Mouse (Mus musculus): Measurements from ENCODE around the gene Clgn. TPM values are rescaled to one million over a fixed set of nuclear protein-coding genes. Genes with fewer than 3 reads are reported as not detected.

Clgn gene
- polyA plus RNA-seq, 1 experiment from 2014 or later, result 0.08 TPM

- Histone ChIP-seq H3K4me1 (ENCODE audit: control insufficient read depth in 2 of 2, insufficient read depth in 2 of 2, low read length in 2 of 2) (no peaks in the 10 kb centered on the region), H3K4me2 (ENCODE audit: low read length) (no peak overlapping the region), H3K27ac (replicated peaks in 1 of 2; ENCODE audit: control insufficient read depth in 1 of 2, insufficient read depth in 1 of 2, low read depth in 2 of 2, low read length in 2 of 2) (no peak overlapping the region), H3K36me3 (ENCODE audit: control insufficient read depth, insufficient read depth, low read length) (no peaks in the 10 kb centered on the region), H3K9me3 (ENCODE audit: control insufficient read depth, low read length) (no peaks in the 10 kb centered on the region), H3K9ac (ENCODE audit: low read length) (no peak overlapping the region), H3K27me3 (ENCODE audit: control insufficient read depth, insufficient read depth, low read length) (no peaks in the 10 kb centered on the region), H3K4me3 (ENCODE audit: control insufficient read depth in 1 of 2, insufficient read depth in 1 of 2, low read depth in 1 of 2, low read length in 2 of 2) (no peak overlapping the region)
- 61% methylated on average over 4 of the region's 4 CpGs for WGBS
- no peak for ATAC-seq (ENCODE audit: insufficient number of reproducible peaks, insufficient read depth, low FRiP score, low read depth)
Measured at GRCm38 (mm10) chr8:83380141-83380540, 9.5 kb upstream of the Clgn start.

DNA sequence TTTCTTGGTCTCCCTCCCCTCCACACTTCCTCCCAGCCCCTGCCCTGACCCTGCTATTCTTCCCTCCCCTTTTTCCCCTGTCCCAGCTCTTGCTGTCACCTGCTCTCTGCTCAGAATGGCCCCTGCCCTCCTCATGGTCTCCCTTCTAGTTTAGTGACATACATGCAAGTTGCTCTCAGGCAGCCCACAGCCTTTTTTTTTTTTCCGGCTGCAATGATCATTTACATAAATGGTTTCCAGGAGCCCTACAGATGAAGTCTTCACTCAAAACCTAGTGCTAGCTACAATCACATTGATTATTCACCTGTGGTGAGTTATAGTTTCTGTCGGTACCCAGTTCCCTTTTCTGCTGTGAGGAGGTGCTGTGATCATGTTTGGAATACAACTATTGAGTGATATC, 8.7 kb upstream of the Clgn start:
- Histone ChIP-seq H3K27ac (replicated peaks in 1 of 2; ENCODE audit: control insufficient read depth in 1 of 2, insufficient read depth in 1 of 2, low read depth in 2 of 2, low read length in 2 of 2) (no peak overlapping the region), H3K4me2 (ENCODE audit: low read length) (no peak overlapping the region), H3K9ac (ENCODE audit: low read length) (no peak overlapping the region), H3K4me1 (ENCODE audit: control insufficient read depth in 2 of 2, insufficient read depth in 2 of 2, low read length in 2 of 2) (no peaks in the 10 kb centered on the region), H3K4me3 (ENCODE audit: control insufficient read depth in 1 of 2, insufficient read depth in 1 of 2, low read depth in 1 of 2, low read length in 2 of 2) (no peak overlapping the region), H3K27me3 (ENCODE audit: control insufficient read depth, insufficient read depth, low read length) (no peaks in the 10 kb centered on the region), H3K36me3 (ENCODE audit: control insufficient read depth, insufficient read depth, low read length) (no peaks in the 10 kb centered on the region), H3K9me3 (ENCODE audit: control insufficient read depth, low read length) (no peaks in the 10 kb centered on the region)
- no peak for ATAC-seq (ENCODE audit: insufficient number of reproducible peaks, insufficient read depth, low FRiP score, low read depth)
- WGBS, result 83% methylated on average over 2 of the region's 2 CpGs

DNA sequence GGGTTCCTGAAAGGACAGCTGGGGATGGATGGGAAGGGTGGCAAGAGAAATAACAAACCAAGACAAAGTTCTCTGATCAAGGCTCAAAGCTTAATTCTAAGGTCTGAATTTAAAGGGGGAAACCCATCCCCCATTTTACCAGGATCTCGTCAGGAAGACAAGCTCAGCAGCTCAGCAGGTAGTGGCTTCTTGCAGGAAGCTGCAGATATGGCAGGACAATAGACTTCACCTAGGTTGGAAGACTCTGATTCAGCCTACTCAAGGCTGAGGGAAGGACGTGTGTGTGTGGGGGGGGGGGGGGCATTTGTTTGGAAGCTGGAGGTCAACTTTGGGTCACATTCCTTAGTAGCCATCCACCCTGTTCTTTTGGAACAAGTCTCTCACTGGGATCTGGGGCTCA, 6.8 kb upstream of the Clgn start:
- no peak overlapping the region for H3K4me3 ChIP-seq (ENCODE audit: control insufficient read depth in 1 of 2, insufficient read depth in 1 of 2, low read depth in 1 of 2, low read length in 2 of 2)
- H3K9ac ChIP-seq (ENCODE audit: low read length), result no peak overlapping the region
- ATAC-seq (ENCODE audit: insufficient number of reproducible peaks, insufficient read depth, low FRiP score, low read depth), result no peak
- no peaks in the 10 kb centered on the region for H3K4me1 ChIP-seq (ENCODE audit: control insufficient read depth in 2 of 2, insufficient read depth in 2 of 2, low read length in 2 of 2)
- no peaks in the 10 kb centered on the region for H3K36me3 ChIP-seq (ENCODE audit: control insufficient read depth, insufficient read depth, low read length)
- no peaks in the 10 kb centered on the region for H3K9me3 ChIP-seq (ENCODE audit: control insufficient read depth, low read length)
- WGBS, result 26% methylated on average over 2 of the region's 2 CpGs
- H3K4me2 ChIP-seq (ENCODE audit: low read length), result no peak overlapping the region
- peaks cover 8% of the 10 kb centered on the region; the same call in 1 of the 2 replicates for H3K27me3 ChIP-seq (ENCODE audit: control insufficient read depth, insufficient read depth, low read length)
- no peak overlapping the region for H3K27ac ChIP-seq (replicated peaks in 1 of 2; ENCODE audit: control insufficient read depth in 1 of 2, insufficient read depth in 1 of 2, low read depth in 2 of 2, low read length in 2 of 2)

- WGBS, result 7% methylated on average over 14 of the region's 14 CpGs
- H3K27me3 ChIP-seq (ENCODE audit: control insufficient read depth, insufficient read depth, low read length), result peaks cover 47% of the 10 kb centered on the region
Measured at GRCm38 (mm10) chr8:83390006-83390701, 487 bp downstream of the Clgn start.

GRCm38 (mm10) chr8:83392521-83392920, 2.9 kb downstream of the Clgn start:
- WGBS, result 58% methylated on average over 1 of the region's 1 CpGs
- Histone ChIP-seq H3K4me3 (ENCODE audit: control insufficient read depth in 1 of 2, insufficient read depth in 1 of 2, low read depth in 1 of 2, low read length in 2 of 2) (no peak overlapping the region), H3K9ac (ENCODE audit: low read length) (no peak overlapping the region), H3K9me3 (ENCODE audit: control insufficient read depth, low read length) (no peaks in the 10 kb centered on the region), H3K4me2 (ENCODE audit: low read length) (no peak overlapping the region), H3K36me3 (ENCODE audit: control insufficient read depth, insufficient read depth, low read length) (no peaks in the 10 kb centered on the region), H3K27ac (replicated peaks in 1 of 2; ENCODE audit: control insufficient read depth in 1 of 2, insufficient read depth in 1 of 2, low read depth in 2 of 2, low read length in 2 of 2) (no peak overlapping the region), H3K4me1 (ENCODE audit: control insufficient read depth in 2 of 2, insufficient read depth in 2 of 2, low read length in 2 of 2) (0 out of 4 replicates have a peak, but pooled peaks cover 0 to 4% of the 10 kb centered on the region in 2 experiments), H3K27me3 (ENCODE audit: control insufficient read depth, insufficient read depth, low read length) (peaks cover 41% of the 10 kb centered on the region)
- no peak for ATAC-seq (ENCODE audit: insufficient number of reproducible peaks, insufficient read depth, low FRiP score, low read depth)

More at GRCm38 (mm10) chr8:83390006-83390701, 487 bp downstream of the Clgn start:
- Histone ChIP-seq H3K4me1 (ENCODE audit: control insufficient read depth in 2 of 2, insufficient read depth in 2 of 2, low read length in 2 of 2) (0 out of 4 replicates have a peak, but pooled peaks cover 0 to 4% of the 10 kb centered on the region in 2 experiments), H3K36me3 (ENCODE audit: control insufficient read depth, insufficient read depth, low read length) (no peaks in the 10 kb centered on the region), H3K9ac (ENCODE audit: low read length) (peak overlapping the region; percentile 21; the same call in 1 of the 2 replicates), H3K9me3 (ENCODE audit: control insufficient read depth, low read length) (no peaks in the 10 kb centered on the region), H3K4me3 (ENCODE audit: control insufficient read depth in 1 of 2, insufficient read depth in 1 of 2, low read depth in 1 of 2, low read length in 2 of 2) (peak overlapping the region; percentile 37 to 38), H3K27ac (replicated peaks in 1 of 2; ENCODE audit: control insufficient read depth in 1 of 2, insufficient read depth in 1 of 2, low read depth in 2 of 2, low read length in 2 of 2) (no peak overlapping the region), H3K4me2 (ENCODE audit: low read length) (peak overlapping the region; percentile 67)
- no peak for ATAC-seq (ENCODE audit: insufficient number of reproducible peaks, insufficient read depth, low FRiP score, low read depth)

DNA sequence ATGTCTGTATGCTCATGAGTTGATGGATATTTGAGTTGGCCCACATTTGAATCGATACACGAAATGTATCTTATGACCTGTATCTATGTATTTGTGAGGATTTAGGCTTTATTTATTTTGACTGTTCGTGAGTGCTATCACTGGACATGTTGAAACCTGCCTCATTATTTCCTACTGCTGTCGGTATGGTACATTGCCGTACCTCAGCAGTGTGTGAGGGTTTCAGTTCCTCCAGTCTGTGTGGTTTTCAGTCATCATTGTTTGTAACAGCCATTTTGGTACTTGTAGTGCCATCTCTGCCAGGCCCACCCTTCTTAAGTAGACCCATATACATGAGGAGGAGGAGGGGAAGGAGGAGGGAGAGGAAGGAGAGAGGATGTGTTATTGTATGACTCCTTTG, 4.7 kb downstream of the Clgn start:
- ATAC-seq (ENCODE audit: insufficient number of reproducible peaks, insufficient read depth, low FRiP score, low read depth), result no peak
- Histone ChIP-seq H3K4me1 (ENCODE audit: control insufficient read depth in 2 of 2, insufficient read depth in 2 of 2, low read length in 2 of 2) (0 out of 4 replicates have a peak, but pooled peaks cover 0 to 4% of the 10 kb centered on the region in 2 experiments), H3K9me3 (ENCODE audit: control insufficient read depth, low read length) (no peaks in the 10 kb centered on the region), H3K27me3 (ENCODE audit: control insufficient read depth, insufficient read depth, low read length) (peaks cover 24% of the 10 kb centered on the region), H3K4me2 (ENCODE audit: low read length) (no peak overlapping the region), H3K27ac (replicated peaks in 1 of 2; ENCODE audit: control insufficient read depth in 1 of 2, insufficient read depth in 1 of 2, low read depth in 2 of 2, low read length in 2 of 2) (no peak overlapping the region), H3K4me3 (ENCODE audit: control insufficient read depth in 1 of 2, insufficient read depth in 1 of 2, low read depth in 1 of 2, low read length in 2 of 2) (no peak overlapping the region), H3K36me3 (ENCODE audit: control insufficient read depth, insufficient read depth, low read length) (no peaks in the 10 kb centered on the region), H3K9ac (ENCODE audit: low read length) (no peak overlapping the region)
- 85% methylated on average over 5 of the region's 5 CpGs for WGBS

DNA sequence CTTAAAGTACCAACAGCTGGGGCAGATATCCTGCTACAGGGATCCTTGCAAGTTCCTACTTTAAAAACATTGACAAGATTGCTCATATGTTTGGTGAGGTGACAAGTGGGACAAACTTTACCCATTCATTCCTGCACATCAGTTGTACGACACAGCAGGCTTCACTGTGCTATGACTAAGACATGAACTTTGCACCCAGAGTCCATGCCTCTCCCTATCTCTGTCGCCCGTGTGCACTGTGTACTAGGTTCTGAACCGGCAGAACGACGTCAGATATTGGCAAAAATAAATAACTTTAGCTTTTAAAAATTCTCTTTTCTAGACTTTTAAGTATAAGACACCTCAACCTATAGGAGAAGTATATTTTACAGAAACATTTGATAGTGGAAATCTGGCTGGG, 7.0 kb downstream of the Clgn start:
- H3K9ac ChIP-seq (ENCODE audit: low read length), result no peak overlapping the region
- H3K27me3 ChIP-seq (ENCODE audit: control insufficient read depth, insufficient read depth, low read length), result peaks cover 2% of the 10 kb centered on the region; the same call in 1 of the 2 replicates
- no peaks in the 10 kb centered on the region for H3K36me3 ChIP-seq (ENCODE audit: control insufficient read depth, insufficient read depth, low read length)
- H3K4me2 ChIP-seq (ENCODE audit: low read length), result no peak overlapping the region
- H3K9me3 ChIP-seq (ENCODE audit: control insufficient read depth, low read length), result no peaks in the 10 kb centered on the region
- no peak overlapping the region for H3K27ac ChIP-seq (replicated peaks in 1 of 2; ENCODE audit: control insufficient read depth in 1 of 2, insufficient read depth in 1 of 2, low read depth in 2 of 2, low read length in 2 of 2)
- ATAC-seq (ENCODE audit: insufficient number of reproducible peaks, insufficient read depth, low FRiP score, low read depth), result no peak
- H3K4me1 ChIP-seq (ENCODE audit: control insufficient read depth in 2 of 2, insufficient read depth in 2 of 2, low read length in 2 of 2), result no peaks in the 10 kb centered on the region
- WGBS, result 77% methylated on average over 6 of the region's 6 CpGs
- H3K4me3 ChIP-seq (ENCODE audit: control insufficient read depth in 1 of 2, insufficient read depth in 1 of 2, low read depth in 1 of 2, low read length in 2 of 2), result no peak overlapping the region

DNA sequence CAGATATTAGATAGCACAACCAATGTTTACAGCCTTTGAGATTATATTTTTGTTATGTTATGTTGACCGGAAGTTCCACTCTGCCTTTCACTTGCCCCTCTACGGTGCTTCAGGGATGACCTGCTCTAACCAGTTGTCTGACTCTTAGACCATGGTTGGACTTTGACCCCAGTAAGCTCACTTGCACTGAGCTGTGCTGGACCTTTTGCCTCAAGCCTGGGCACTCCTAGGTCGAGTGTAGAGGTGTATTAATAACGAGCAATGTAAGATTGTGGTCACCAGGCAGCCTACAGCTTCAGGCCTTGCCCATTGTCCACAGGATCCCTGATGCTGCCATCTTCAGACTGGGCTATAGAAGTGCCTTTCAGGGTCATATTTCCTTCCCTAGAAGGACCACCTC, 8.1 kb downstream of the Clgn start:
- no peaks in the 10 kb centered on the region for H3K36me3 ChIP-seq (ENCODE audit: control insufficient read depth, insufficient read depth, low read length)
- no peak for ATAC-seq (ENCODE audit: insufficient number of reproducible peaks, insufficient read depth, low FRiP score, low read depth)
- H3K4me3 ChIP-seq (ENCODE audit: control insufficient read depth in 1 of 2, insufficient read depth in 1 of 2, low read depth in 1 of 2, low read length in 2 of 2), result no peak overlapping the region
- H3K4me2 ChIP-seq (ENCODE audit: low read length), result no peak overlapping the region
- no peaks in the 10 kb centered on the region for H3K27me3 ChIP-seq (ENCODE audit: control insufficient read depth, insufficient read depth, low read length)
- H3K9ac ChIP-seq (ENCODE audit: low read length), result no peak overlapping the region
- no peak overlapping the region for H3K27ac ChIP-seq (replicated peaks in 1 of 2; ENCODE audit: control insufficient read depth in 1 of 2, insufficient read depth in 1 of 2, low read depth in 2 of 2, low read length in 2 of 2)
- no peaks in the 10 kb centered on the region for H3K9me3 ChIP-seq (ENCODE audit: control insufficient read depth, low read length)
- H3K4me1 ChIP-seq (ENCODE audit: control insufficient read depth in 2 of 2, insufficient read depth in 2 of 2, low read length in 2 of 2), result no peaks in the 10 kb centered on the region
- 71% methylated on average over 4 of the region's 4 CpGs for WGBS
